Mouse (Mus musculus) thymus, postnatal 0 days (tissue): ENCODE data around the gene Tmem203. TPM values are rescaled to one million over a fixed set of nuclear protein-coding genes. Genes with fewer than 3 reads are reported as not detected.
A peak's percentile ranks its signal among the peaks of the same experiment; 100 is the strongest.

ENCODE experiments used
- DNase-seq: peaks from one replicate; pipeline ENCODE4 v3.0.0-alpha.2; 2015; ENCODE audit warnings: low spot score
- polyA plus RNA-seq: library from polyadenylated mRNA; unstranded; fragments of >200 nt; fragmentation: Nextera tagmentation; extraction: Ambion mirVana; gene quantifications from 2 replicates; pipeline ENCODE4 v1.2.1, GENCODE M21; 2015

The Tmem203 gene
- polyA plus RNA-seq, 1 experiment from 2014 or later = 47.4 TPM

DNA sequence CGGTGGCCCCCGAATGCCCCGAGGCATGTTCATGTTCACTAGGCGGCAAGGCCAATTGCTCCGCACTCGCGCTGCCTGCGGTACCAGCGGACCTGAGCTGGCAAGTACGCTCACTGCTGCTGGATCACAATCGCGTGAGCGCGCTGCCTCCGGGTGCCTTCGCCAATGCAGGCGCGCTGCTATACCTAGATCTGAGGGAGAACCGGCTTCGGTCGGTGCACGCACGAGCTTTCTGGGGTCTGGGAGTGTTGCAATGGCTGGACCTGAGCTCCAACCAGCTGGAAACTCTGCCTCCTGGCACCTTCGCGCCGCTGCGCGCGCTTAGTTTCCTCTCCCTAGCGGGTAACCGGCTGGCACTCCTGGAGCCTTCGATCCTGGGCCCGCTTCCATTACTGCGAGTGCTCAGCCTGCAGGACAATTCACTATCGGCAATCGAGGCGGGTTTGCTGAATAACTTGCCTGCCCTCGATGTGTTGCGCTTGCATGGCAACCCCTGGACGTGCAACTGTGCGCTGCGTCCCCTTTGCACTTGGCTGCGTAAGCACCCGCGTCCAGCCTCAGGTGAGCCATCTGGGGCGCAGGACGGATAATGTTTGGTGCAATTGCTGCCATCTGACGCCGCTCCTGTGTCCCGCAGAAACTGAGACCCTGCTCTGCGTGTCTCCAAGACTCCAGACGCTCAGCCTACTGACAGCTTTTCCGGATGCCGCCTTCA is 35.0 kb downstream of the Tmem203 start:
- no peak for DNase-seq

DNA sequence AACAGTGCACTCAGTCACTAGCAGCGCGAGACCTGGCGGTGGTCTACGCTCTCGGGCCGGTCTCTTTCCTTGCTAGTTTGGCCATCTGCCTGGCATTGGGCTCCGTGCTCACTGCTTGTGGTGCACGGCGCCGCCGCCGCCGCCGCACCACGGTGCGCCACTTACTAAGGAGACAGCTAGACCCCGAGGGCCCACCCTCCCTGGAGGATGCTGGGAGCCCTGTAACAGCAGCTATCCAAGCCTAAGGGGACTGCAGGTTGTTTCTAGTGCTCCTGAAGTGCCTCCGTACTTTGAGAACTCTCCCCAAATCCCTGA is 35.5 kb downstream of the Tmem203 start:
- DNase-seq = no peak

DNA sequence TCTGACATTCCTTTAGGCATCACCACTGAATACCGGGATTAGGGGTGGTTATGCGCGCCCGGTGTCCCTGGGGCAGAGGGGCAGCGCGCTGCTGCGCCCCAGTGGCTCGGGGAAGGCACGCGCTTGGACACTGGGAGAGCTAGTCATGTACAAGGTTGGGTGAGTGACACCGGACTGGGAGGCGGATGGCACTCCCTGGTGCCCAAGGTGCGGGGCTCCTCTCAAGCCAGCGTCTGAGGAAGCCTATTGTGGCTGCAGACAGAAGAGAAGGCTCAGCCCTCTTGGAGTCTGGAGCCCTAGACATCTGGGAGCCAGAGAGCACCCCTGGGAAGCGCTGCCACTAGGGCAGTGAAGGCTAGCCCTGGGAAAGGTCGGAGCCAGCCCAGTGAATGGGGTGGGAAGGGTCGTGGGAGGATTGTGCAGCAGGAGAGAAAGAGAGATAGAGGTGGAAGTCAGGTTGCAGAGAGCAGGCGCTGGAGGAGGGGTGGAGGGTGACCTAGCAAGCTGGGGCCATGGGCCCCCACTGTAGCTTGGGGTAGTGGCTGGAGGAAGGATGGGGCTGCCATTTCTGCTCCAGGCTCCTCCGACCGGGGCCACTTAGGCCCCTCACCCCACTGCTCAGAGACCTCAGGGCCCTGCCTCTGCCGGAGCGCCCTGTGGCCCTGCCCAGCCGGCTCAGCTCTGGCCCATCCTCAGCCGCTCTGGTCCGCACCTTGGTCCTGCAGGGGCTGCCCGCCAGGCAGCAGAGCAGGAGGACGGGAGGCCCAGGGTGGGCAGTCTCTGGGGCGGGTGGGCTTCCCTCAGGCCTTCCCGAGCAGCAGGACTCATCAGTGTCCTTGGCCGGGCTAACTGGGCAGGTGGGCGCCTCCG is 36.2 kb downstream of the Tmem203 start:
- no peak for DNase-seq

DNA sequence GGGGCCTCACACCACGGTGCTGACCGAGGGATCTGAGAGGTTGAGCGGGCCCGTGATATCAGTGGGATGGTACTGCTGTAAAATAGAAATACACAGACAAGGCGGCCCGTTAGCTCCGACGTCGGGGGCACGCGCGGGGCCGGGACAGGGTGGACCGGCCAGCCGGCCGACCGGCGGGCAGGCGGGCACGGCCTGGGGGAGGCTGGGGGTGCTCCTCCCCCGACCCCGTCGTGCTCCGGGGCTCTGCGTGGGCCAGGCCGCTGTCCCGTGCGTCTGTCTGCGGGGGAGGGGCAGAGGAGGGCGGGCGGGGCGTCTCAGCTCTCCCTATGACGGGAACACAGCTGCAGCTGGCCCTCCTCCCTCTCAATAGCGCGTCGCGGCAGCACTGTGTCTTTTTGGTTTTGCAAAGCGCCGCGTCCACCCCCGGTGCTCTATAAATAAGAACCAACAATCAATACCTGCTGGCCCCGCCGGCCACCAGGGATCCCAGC is 36.9 kb downstream of the Tmem203 start:
- no peak for DNase-seq

DNA sequence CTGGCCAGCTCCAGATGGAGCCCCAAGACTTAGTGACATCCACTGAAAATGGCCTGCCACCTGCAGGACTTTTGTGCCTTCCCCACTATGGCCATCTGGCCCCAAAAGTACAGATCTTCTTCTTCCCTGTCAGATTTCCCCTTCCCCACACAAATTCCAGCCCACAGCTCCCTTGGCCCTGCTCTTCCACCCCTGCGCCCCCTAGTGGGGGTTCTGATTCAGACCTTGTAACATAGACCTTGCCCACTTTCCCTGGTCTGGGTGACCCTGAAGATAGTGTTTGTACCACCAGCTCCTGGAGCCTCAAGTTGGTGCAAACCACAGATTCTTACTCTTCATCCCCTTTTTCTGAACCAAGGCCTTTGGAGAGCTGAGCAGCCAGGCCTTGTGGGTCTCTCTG is 37.6 kb downstream of the Tmem203 start:
- peak; percentile 58 for DNase-seq

DNA sequence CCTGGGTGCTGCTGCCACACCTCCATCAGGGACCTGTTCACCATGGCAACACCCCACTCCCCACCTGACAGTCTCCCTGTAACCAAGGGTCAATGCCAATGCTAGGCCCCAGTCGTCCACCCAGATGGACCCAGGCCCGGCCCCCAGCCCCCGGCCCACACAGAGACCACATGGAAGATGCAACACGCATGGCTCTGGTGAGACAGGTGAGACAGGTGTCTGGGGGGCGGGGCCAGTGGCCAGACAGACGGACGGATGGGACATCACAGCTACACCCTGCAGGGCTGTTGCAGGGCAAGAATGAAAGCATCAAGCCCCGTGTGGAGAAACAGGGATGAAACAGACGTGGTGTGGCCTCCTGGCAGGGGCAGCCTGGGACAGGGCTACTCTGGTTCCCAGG is 38.5 kb downstream of the Tmem203 start:
- DNase-seq = no peak

DNA sequence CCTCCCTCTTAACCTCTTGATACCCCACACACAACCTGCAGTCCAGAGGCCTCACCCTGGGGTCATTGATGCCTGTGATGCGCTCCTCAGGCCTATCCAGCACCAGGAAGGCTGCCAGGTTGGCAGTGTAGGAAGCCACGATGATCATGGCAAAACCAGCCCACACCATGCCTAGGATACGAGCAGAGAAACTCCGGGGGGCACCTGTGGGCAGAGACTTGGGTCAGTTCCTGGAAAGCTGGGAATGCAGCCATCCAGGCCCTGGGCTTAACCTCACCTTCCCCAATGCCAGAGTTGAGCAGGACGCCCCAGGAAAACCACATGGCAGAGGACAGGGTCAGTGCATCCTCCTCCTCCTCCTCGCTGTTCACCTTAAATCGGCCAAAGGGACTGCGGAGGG is 41.9 kb downstream of the Tmem203 start:
- DNase-seq = no peak

DNA sequence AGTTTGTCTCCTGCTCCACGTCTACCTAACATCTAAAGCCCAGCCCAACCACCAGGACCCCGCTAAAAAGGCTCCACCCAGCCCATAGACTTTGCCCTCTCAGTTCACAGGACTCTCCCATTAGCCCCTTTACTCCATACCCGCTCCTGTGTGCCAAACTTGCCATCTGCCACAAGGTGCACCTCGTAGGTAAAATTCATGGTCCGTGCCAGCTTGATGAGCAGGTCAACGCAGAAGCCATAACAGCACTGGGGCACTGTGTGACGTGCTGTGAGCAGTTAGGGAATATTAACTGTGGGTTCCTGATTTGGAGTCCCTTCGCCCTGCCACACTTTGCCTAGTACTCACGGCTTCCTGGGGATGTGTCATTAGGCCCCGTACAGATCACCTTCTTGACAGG is 42.8 kb downstream of the Tmem203 start:
- DNase-seq = no peak

DNA sequence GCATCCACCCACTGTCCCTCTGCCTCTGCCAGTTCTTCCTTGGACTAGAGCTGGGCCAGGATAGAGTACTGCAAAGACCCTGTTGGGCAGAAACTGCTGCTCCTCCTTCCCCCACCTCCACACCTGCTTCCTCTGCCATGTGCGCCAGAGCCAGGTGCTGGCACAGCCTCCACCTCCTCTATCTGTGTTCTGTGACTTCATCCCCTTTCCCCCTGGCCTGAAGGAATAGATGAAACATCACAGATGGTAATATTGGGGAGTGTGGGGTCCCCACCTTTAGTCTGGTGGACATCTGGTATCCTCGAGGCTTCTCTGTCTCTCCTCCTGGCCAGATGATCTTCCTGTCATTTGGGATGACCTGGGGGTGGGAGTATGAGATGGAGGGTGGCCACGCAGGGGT is 48.2 kb downstream of the Tmem203 start:
- DNase-seq = no peak

DNA sequence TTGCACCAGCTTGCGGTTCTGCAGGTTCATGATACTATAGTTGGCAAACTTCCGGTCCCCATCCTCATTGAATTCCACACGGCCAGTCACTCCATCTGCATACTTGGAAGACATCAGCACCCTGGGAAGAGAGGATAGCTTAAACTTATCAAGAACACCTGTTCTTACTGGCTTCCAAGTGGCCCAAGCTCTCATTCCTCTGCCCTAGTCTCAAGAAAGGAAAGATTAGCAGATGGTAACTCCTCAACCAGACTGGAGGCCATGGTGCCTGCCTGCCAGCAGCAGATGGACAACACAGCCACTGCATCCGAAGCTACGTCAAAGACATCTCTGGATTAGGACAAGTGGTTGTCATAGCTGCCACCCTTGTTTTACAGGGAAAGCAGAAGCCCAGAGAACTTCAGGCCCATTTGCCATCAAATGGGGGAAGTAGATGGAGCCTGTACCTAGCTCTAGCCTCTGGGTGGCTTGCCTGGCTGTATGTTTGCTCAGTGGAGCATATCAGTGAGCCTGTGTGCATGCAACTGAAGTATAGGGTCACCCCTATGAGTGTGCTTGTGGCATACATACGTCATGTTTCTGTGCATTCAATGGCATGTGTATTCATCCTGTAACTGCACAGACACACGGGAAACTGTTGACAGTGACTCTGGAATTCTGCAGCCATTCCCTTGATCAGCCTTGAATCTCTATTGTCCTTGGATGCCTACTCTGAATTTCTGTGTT is 48.9 kb downstream of the Tmem203 start:
- DNase-seq = no peak

DNA sequence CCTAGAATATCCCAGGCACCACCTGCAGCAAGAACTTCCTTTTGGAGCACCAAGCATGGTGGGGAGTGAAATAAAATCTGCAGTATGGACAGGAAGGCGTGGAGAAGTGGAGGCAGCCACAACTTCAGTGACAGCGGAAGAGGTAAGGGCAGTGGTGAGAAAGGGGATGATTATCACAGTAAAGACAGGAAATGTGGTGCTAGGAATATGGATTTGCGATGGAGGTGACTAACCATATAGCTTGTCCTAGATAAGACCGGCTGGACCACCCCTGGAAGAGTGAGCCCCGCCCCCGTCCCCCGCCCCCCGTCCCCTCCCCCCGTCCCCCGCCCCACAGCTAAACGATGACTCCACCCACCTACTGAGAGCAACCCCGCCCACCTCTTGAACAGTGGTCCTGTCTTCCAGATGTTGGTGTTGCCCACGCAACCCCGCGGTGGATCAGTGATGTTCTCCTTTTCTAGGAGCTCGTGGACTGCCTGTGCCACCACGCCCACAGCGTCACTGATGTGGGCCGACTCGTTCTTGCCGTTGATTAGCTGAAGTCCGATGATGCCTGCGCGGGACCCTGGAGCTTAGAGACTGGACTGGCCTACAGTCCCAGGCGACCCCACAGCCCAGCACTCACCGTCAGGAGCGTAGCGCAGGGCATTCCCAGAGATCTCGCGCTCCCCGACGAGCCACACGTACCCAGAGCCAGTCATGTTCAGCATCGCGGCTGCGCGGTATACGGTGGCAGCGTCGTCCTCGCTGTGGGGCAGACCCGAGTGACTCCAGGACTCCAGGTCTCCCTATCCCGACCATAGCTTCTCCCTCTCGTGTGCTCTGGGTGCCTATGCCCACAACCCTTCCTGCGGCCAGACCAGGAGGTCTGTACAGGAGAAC is 49.7 kb downstream of the Tmem203 start:
- DNase-seq = no peak

Other genes with a start within 250 kb of the Tmem203 start
- gene Nsmf, start 201.1 kb upstream of the Tmem203 start, polyA plus RNA-seq = 14.3 and 16.5 TPM in 2 replicates
- 0.16 and 0.26 TPM in 2 replicates for gene Entpd8, start 175.1 kb upstream of the Tmem203 start, polyA plus RNA-seq
- gene Noxa1, start 160.3 kb upstream of the Tmem203 start, polyA plus RNA-seq = 0.27 and 0.39 TPM in 2 replicates
- gene Nrarp, start 74.7 kb upstream of the Tmem203 start, polyA plus RNA-seq = 9.5 TPM in 2 replicates
- gene Tor4a, start 58.6 kb upstream of the Tmem203 start, polyA plus RNA-seq = 23.5 and 25.6 TPM in 2 replicates
- 73.3 and 78.1 TPM in 2 replicates for gene Nelfb, start 44.0 kb upstream of the Tmem203 start, polyA plus RNA-seq
- 0.14 TPM in 1 of 2 replicates, not detected in the other for gene Stpg3, start 40.8 kb upstream of the Tmem203 start, polyA plus RNA-seq
- 0.34 TPM in 1 of 2 replicates, not detected in the other for gene Fam166a, start 36.7 kb upstream of the Tmem203 start, polyA plus RNA-seq
- 460 and 503 TPM in 2 replicates for gene Tubb4b, start 30.7 kb upstream of the Tmem203 start, polyA plus RNA-seq
- 0.05 TPM in 1 of 2 replicates, not detected in the other for gene Slc34a3, start 21.1 kb upstream of the Tmem203 start, polyA plus RNA-seq
- gene Rnf224, start 18.7 kb upstream of the Tmem203 start, polyA plus RNA-seq = not detected in 2 replicates
- gene Rnf208, start 13.2 kb upstream of the Tmem203 start, polyA plus RNA-seq = 0.80 and 1.2 TPM in 2 replicates
- 0.19 and 0.33 TPM in 2 replicates for gene Cysrt1, start 13.0 kb upstream of the Tmem203 start, polyA plus RNA-seq
- gene AL732309.1, start 8.6 kb upstream of the Tmem203 start, polyA plus RNA-seq = 3.4 and 4.9 TPM in 2 replicates
- gene Tprn, start 7.2 kb downstream of the Tmem203 start, polyA plus RNA-seq = 10.2 and 12.6 TPM in 2 replicates
- gene Ssna1, start 17.0 kb downstream of the Tmem203 start, polyA plus RNA-seq = 322 and 323 TPM in 2 replicates
- 71.5 and 80.6 TPM in 2 replicates for gene Anapc2, start 17.0 kb downstream of the Tmem203 start, polyA plus RNA-seq
- not detected in 2 replicates for gene Tmem210, start 32.7 kb downstream of the Tmem203 start, polyA plus RNA-seq
- 1.4 and 3.6 TPM in 2 replicates for gene Lrrc26, start 34.5 kb downstream of the Tmem203 start, polyA plus RNA-seq
- 0.12 and 0.21 TPM in 2 replicates for gene Grin1, start 63.7 kb downstream of the Tmem203 start, polyA plus RNA-seq
- 37.1 and 40.7 TPM in 2 replicates for gene Man1b1, start 76.9 kb downstream of the Tmem203 start, polyA plus RNA-seq
- gene Dpp7, start 100.9 kb downstream of the Tmem203 start, polyA plus RNA-seq = 8.7 and 9.1 TPM in 2 replicates
- gene Uap1l1, start 110.2 kb downstream of the Tmem203 start, polyA plus RNA-seq = 21.3 and 24.6 TPM in 2 replicates
- gene Sapcd2, start 116.9 kb downstream of the Tmem203 start, polyA plus RNA-seq = 22.8 and 25.4 TPM in 2 replicates
- 7.6 and 9.0 TPM in 2 replicates for gene Entpd2, start 140.4 kb downstream of the Tmem203 start, polyA plus RNA-seq
- 6.3 and 7.2 TPM in 2 replicates for gene Npdc1, start 143.9 kb downstream of the Tmem203 start, polyA plus RNA-seq
- 1.4 and 1.8 TPM in 2 replicates for gene Fut7, start 167.8 kb downstream of the Tmem203 start, polyA plus RNA-seq
- gene Abca2, start 173.3 kb downstream of the Tmem203 start, polyA plus RNA-seq = 3.3 and 4.7 TPM in 2 replicates
- 3.6 and 4.7 TPM in 2 replicates for gene Clic3, start 201.4 kb downstream of the Tmem203 start, polyA plus RNA-seq
- 72.4 and 83.3 TPM in 2 replicates for gene Paxx, start 205.7 kb downstream of the Tmem203 start, polyA plus RNA-seq
- 6.3 TPM in 2 replicates for gene Ptgds, start 214.6 kb downstream of the Tmem203 start, polyA plus RNA-seq
- not detected in 2 replicates for gene Lcn12, start 238.5 kb downstream of the Tmem203 start, polyA plus RNA-seq
- gene Fbxw5, start 245.3 kb downstream of the Tmem203 start, polyA plus RNA-seq = 44.3 and 47.2 TPM in 2 replicates
- 5.6 and 6.4 TPM in 2 replicates for gene C8g, start 246.3 kb downstream of the Tmem203 start, polyA plus RNA-seq